Mouse (Mus musculus): ENCODE data around the gene Bcar3. TPM values are rescaled to one million over a fixed set of nuclear protein-coding genes. Genes with fewer than 3 reads are reported as not detected.

Bcar3 gene
- total and polyA plus RNA-seq, 3 experiments = 47.4 to 61.2 (median 52.0) TPM

- peaks cover 11 to 59% of the 10 kb centered on the region in 2 experiments for H3K4me1 ChIP-seq (ENCODE audit: control insufficient read depth in 1 of 2, insufficient read depth in 2 of 2)
- H3K27me3 ChIP-seq (replicated peaks) = no peaks in the 10 kb centered on the region
Observed at GRCm38 (mm10) chr3:122422276-122422675, 128.3 kb downstream of the Bcar3 start.

GRCm38 (mm10) chr3:122423643-122424042 lies 129.7 kb downstream of the Bcar3 start:
- Histone ChIP-seq H3K79me2 (replicated peaks; ENCODE audit: control insufficient read depth, extremely low read depth, insufficient read depth, poor library complexity, severe bottlenecking) (peaks cover 82% of the 10 kb centered on the region), H3K27ac (ENCODE audit: insufficient read depth, low read depth) (peak overlapping the region; percentile 28; the same call in 1 of the 2 replicates), H3K9me3 (replicated peaks; ENCODE audit: low read length) (no peaks in the 10 kb centered on the region), H3K4me1 (ENCODE audit: control insufficient read depth in 1 of 2, insufficient read depth in 2 of 2) (peaks cover 11 to 47% of the 10 kb centered on the region in 2 experiments), H3K27me3 (replicated peaks) (no peaks in the 10 kb centered on the region), H3K9ac (ENCODE audit: insufficient read depth, low read depth) (no peak overlapping the region), H3K4me2 (ENCODE audit: insufficient read depth, low read depth, poor library complexity, severe bottlenecking) (peak overlapping the region; percentile 96; the same call in 1 of the 2 replicates), H3K4me3 (replicated peaks in 1 of 3; ENCODE audit: low read depth in 2 of 3, low read length in 2 of 3, poor library complexity in 1 of 3) (peak overlapping the region in 1 of 3 experiments; percentile 19), H3K36me3 (replicated peaks in 1 of 2; ENCODE audit: control insufficient read depth in 1 of 2, insufficient read depth in 1 of 2, low read length in 1 of 2) (peaks cover 24 to 57% of the 10 kb centered on the region in 2 experiments)
- no peak for TF ChIP-seq MAX (IDR thresholded peaks at IDR 0.05; ENCODE audit: low read length)
- TF ChIP-seq RCOR1 (conservative IDR thresholded peaks at IDR 0.05; ENCODE audit: low read depth, low read length) = no peak
- no peak for TF ChIP-seq KAT2A (IDR thresholded peaks at IDR 0.05; ENCODE audit: insufficient replicate concordance, low read length)
- no peak for TF ChIP-seq MXI1 (IDR thresholded peaks at IDR 0.05; ENCODE audit: low read depth, low read length)
- TF ChIP-seq MAFK (IDR thresholded peaks at IDR 0.05; ENCODE audit: insufficient replicate concordance, low read length) = no peak
- no peak for TF ChIP-seq RAD21 (IDR thresholded peaks at IDR 0.05; ENCODE audit: low read depth, low read length)
- TF ChIP-seq TCF12 (IDR thresholded peaks at IDR 0.05; ENCODE audit: low read depth, low read length) = no peak
- TF ChIP-seq ZNF384 (IDR thresholded peaks at IDR 0.05; ENCODE audit: low read depth, low read length) = no peak
- no peak for TF ChIP-seq UBTF (IDR thresholded peaks at IDR 0.05; ENCODE audit: low read depth, low read length)
- TF ChIP-seq JUND (conservative IDR thresholded peaks at IDR 0.05; ENCODE audit: low read depth, low read length) = no peak
- no peak for DNase-seq (ENCODE audit: extremely low read depth)
- dilution Hi-C loops (cut with MboI; ENCODE audit: extremely low pct_ligation_motif_present, extremely low pct_unique_long_range_greater_than_20kb, low sequenced_read_pairs) = no loop called here
- in situ Hi-C loops (cut with MboI; ENCODE audit: low pct_ligation_motif_present, low pct_unique_long_range_greater_than_20kb, low sequenced_read_pairs) = loop anchor here (5.0 kb wide), 1 partner anchor 34 kb away; no protein-coding TSS in a partner anchor

More at GRCm38 (mm10) chr3:122422276-122422675, 128.3 kb downstream of the Bcar3 start:
- Histone ChIP-seq H3K79me2 (replicated peaks; ENCODE audit: control insufficient read depth, extremely low read depth, insufficient read depth, poor library complexity, severe bottlenecking) (peaks cover 73% of the 10 kb centered on the region), H3K9me3 (replicated peaks; ENCODE audit: low read length) (no peaks in the 10 kb centered on the region), H3K9ac (ENCODE audit: insufficient read depth, low read depth) (peak overlapping the region; percentile 75), H3K27ac (ENCODE audit: insufficient read depth, low read depth) (peak overlapping the region; percentile 33; the same call in 1 of the 2 replicates), H3K4me3 (replicated peaks in 1 of 3; ENCODE audit: low read depth in 2 of 3, low read length in 2 of 3, poor library complexity in 1 of 3) (peak overlapping the region; percentile 87 to 94 (median 89)), H3K36me3 (replicated peaks in 1 of 2; ENCODE audit: control insufficient read depth in 1 of 2, insufficient read depth in 1 of 2, low read length in 1 of 2) (peaks cover 11 to 44% of the 10 kb centered on the region in 2 experiments), H3K4me2 (ENCODE audit: insufficient read depth, low read depth, poor library complexity, severe bottlenecking) (peak overlapping the region; percentile 96)
- TF ChIP-seq TCF12 (IDR thresholded peaks at IDR 0.05; ENCODE audit: low read depth, low read length) (no peak), ZMIZ1 (IDR thresholded peaks at IDR 0.05; ENCODE audit: low read depth, low read length) (no peak), ZNF384 (IDR thresholded peaks at IDR 0.05; ENCODE audit: low read depth, low read length) (peak; percentile 48; the same call in 1 of the 2 replicates), POLR2A (IDR thresholded peaks at IDR 0.05; ENCODE audit: low read depth, low read length) (no peak)
- in situ Hi-C loops (cut with MboI; ENCODE audit: low pct_ligation_motif_present, low pct_unique_long_range_greater_than_20kb, low sequenced_read_pairs) (loop anchor here (5.0 kb wide), 1 partner anchor 35 kb away; no protein-coding TSS in a partner anchor), dilution Hi-C loops (cut with MboI; ENCODE audit: extremely low pct_ligation_motif_present, extremely low pct_unique_long_range_greater_than_20kb, low sequenced_read_pairs) (no loop called here)
- DNase-seq (ENCODE audit: extremely low read depth) = no peak

GRCm38 (mm10) chr3:122428325-122428821 lies 134.4 kb downstream of the Bcar3 start:
- dilution Hi-C loops (cut with MboI; ENCODE audit: extremely low pct_ligation_motif_present, extremely low pct_unique_long_range_greater_than_20kb, low sequenced_read_pairs) = no loop called here
- TF ChIP-seq NELFE (IDR thresholded peaks at IDR 0.05; ENCODE audit: low read depth, low read length) = no peak
- Histone ChIP-seq H3K4me3 (replicated peaks in 1 of 3; ENCODE audit: low read depth in 2 of 3, low read length in 2 of 3, poor library complexity in 1 of 3) (no peak overlapping the region), H3K9ac (ENCODE audit: insufficient read depth, low read depth) (no peak overlapping the region), H3K36me3 (replicated peaks in 1 of 2; ENCODE audit: control insufficient read depth in 1 of 2, insufficient read depth in 1 of 2, low read length in 1 of 2) (peaks cover 47 to 98% of the 10 kb centered on the region in 2 experiments), H3K4me2 (ENCODE audit: insufficient read depth, low read depth, poor library complexity, severe bottlenecking) (no peak overlapping the region), H3K79me2 (replicated peaks; ENCODE audit: control insufficient read depth, extremely low read depth, insufficient read depth, poor library complexity, severe bottlenecking) (peaks cover 71% of the 10 kb centered on the region), H3K27me3 (replicated peaks) (no peaks in the 10 kb centered on the region), H3K9me3 (replicated peaks; ENCODE audit: low read length) (no peaks in the 10 kb centered on the region), H3K4me1 (ENCODE audit: control insufficient read depth in 1 of 2, insufficient read depth in 2 of 2) (peaks cover 11 to 59% of the 10 kb centered on the region in 2 experiments), H3K27ac (ENCODE audit: insufficient read depth, low read depth) (no peak overlapping the region)
- in situ Hi-C loops (cut with MboI; ENCODE audit: low pct_ligation_motif_present, low pct_unique_long_range_greater_than_20kb, low sequenced_read_pairs) = no loop called here
- no peak for DNase-seq (ENCODE audit: extremely low read depth)
